Mouse (Mus musculus) layer of hippocampus, adult 8-10 months (tissue): ENCODE measurements around the gene Arhgap17. TPM values are rescaled to one million over a fixed set of nuclear protein-coding genes. Genes with fewer than 3 reads are reported as not detected.

Experiments
- DNase-seq, 2 experiments: peaks; one replicate each; pipeline ENCODE4 v3.0.0; 2022; ENCODE audit warnings: low spot score in 2 of 2
- total RNA-seq, 4 experiments: library from RNA; stranded (reverse); gene quantifications; 2 replicates each; pipeline ENCODE4 v1.2.4; 2022

Arhgap17 gene
- total RNA-seq, 4 experiments from 2014 or later = 27.6 to 42.0 (median 35.2) TPM

GRCm38 (mm10) chr7:123287903-123288302, 81.8 kb downstream of the Arhgap17 start:
- DNase-seq = no peak

- no peak for DNase-seq
These were observed 83.8 kb downstream of the Arhgap17 start for GRCm38 (mm10) chr7:123285896-123286295.

GRCm38 (mm10) chr7:123283826-123284225, 85.9 kb downstream of the Arhgap17 start:
- DNase-seq = no peak

- DNase-seq = no peak
These were observed 89.9 kb downstream of the Arhgap17 start for GRCm38 (mm10) chr7:123279797-123280196.

GRCm38 (mm10) chr7:123276568-123276967, 93.1 kb downstream of the Arhgap17 start:
- no peak for DNase-seq

GRCm38 (mm10) chr7:123273056-123273455, 96.7 kb downstream of the Arhgap17 start:
- DNase-seq = no peak

GRCm38 (mm10) chr7:123258103-123258502, 111.6 kb downstream of the Arhgap17 start:
- no peak for DNase-seq

- no peak for DNase-seq
These were observed 115.3 kb downstream of the Arhgap17 start for GRCm38 (mm10) chr7:123254196-123254970.

GRCm38 (mm10) chr7:123253396-123253795, 116.3 kb downstream of the Arhgap17 start:
- DNase-seq = no peak

GRCm38 (mm10) chr7:123251343-123251742, 118.4 kb downstream of the Arhgap17 start:
- DNase-seq = no peak

GRCm38 (mm10) chr7:123248166-123248565, 121.5 kb downstream of the Arhgap17 start:
- no peak for DNase-seq

- DNase-seq = no peak
These were observed 123.1 kb downstream of the Arhgap17 start for GRCm38 (mm10) chr7:123246504-123247084.

GRCm38 (mm10) chr7:123244833-123245232, 124.9 kb downstream of the Arhgap17 start:
- DNase-seq = no peak

- no peak for DNase-seq
These were observed 127.5 kb downstream of the Arhgap17 start for GRCm38 (mm10) chr7:123242241-123242640.

- DNase-seq = no peak
These were observed 129.7 kb downstream of the Arhgap17 start for GRCm38 (mm10) chr7:123240064-123240463.

GRCm38 (mm10) chr7:123238621-123239020, 131.1 kb downstream of the Arhgap17 start:
- no peak for DNase-seq

GRCm38 (mm10) chr7:123235449-123235848, 134.3 kb downstream of the Arhgap17 start:
- no peak for DNase-seq

Other genes starting within 250 kb of the Arhgap17 start
- 10 to 100 TPM; 58.1 to 64.8 (median 60.8) TPM for gene Tnrc6a, start 246.0 kb downstream of the Arhgap17 start, total RNA-seq
- 1 to 10 TPM in 3 of 4 experiments, under 1 TPM in 1; 0.62 to 3.3 (median 1.3) TPM for gene Slc5a11, start 155.1 kb downstream of the Arhgap17 start, total RNA-seq
- 10 to 100 TPM; 79.7 to 96.9 (median 88.7) TPM for gene Lcmt1, start 131 bp downstream of the Arhgap17 start, total RNA-seq
- not detected for gene Aqp8, start 92.4 kb upstream of the Arhgap17 start, total RNA-seq
- gene Zkscan2, start 130.5 kb upstream of the Arhgap17 start, total RNA-seq = 10 to 100 TPM; 24.4 to 25.1 (median 24.9) TPM